In genomic region chr16:16565786-16566185, GRCm38 (mm10) we compare ENCODE assay signal across 21 mouse cellular contexts. TPM values are rescaled to one million over a fixed set of nuclear protein-coding genes. Genes with fewer than 3 reads are reported as not detected.
DNase-seq lines count a peak whose midpoint lies in the region; ATAC-seq and TF ChIP-seq lines count a peak whose summit lies in the region.
"Had no signal": no experiment of that assay in that cellular context is flagged by ENCODE, and none has a peak within 500 bp of the region (broad histone marks: within the 10 kb centered on the region; RNA-seq: fewer than 3 reads in every experiment).

No protein-coding gene starts in this region.

- ATAC-seq in intestine, embryonic 15.5 days = peak; percentile 23; the same call in 1 of the 2 replicates
- ATAC-seq in forebrain, embryonic 12.5 days (ENCODE audit: low FRiP score) = no peak

- no peaks in the 10 kb centered on the region for H3K36me3 ChIP-seq in intestine, embryonic 15.5 days
- no peaks in the 10 kb centered on the region for H3K36me3 ChIP-seq in forebrain, embryonic 12.5 days (replicated peaks)
- H3K36me3 ChIP-seq: embryonic facial prominence, embryonic 12.5 days; heart, embryonic 10.5 days; limb, embryonic 13.5 days; neural tube, embryonic 15.5 days had no signal

- no peak for DNase-seq in gastrocnemius, adult 2 months
- no peak for DNase-seq in gastrocnemius, postnatal 25 days
- peak; percentile 38 to 56 for DNase-seq in kidney, postnatal 4 days
- DNase-seq in kidney, postnatal 25 days = no peak
- DNase-seq in heart, postnatal 36 days = no peak
- DNase-seq: cerebellum, adult 11-12 months; cerebellum, postnatal 14 days; layer of hippocampus, adult 9-11 months; lung, embryonic 14.5 days; lung, postnatal 4 days; right cerebral cortex, adult 18-20 months; thymus, adult 18-20 months; thymus, postnatal 36 days had no signal

- no peak for TF ChIP-seq CTCF in gastrocnemius, adult 2 months (IDR thresholded peaks at IDR 0.05)

- no peaks in the 10 kb centered on the region for H3K27me3 ChIP-seq in intestine, embryonic 15.5 days (replicated peaks)
- no peaks in the 10 kb centered on the region for H3K27me3 ChIP-seq in forebrain, embryonic 12.5 days
- H3K27me3 ChIP-seq: embryonic facial prominence, embryonic 12.5 days; limb, embryonic 13.5 days; neural tube, embryonic 15.5 days had no signal

- H3K9me3 ChIP-seq in intestine, embryonic 15.5 days = no peaks in the 10 kb centered on the region
- no peaks in the 10 kb centered on the region for H3K9me3 ChIP-seq in forebrain, embryonic 12.5 days
- H3K9me3 ChIP-seq: embryonic facial prominence, embryonic 12.5 days; heart, embryonic 10.5 days; limb, embryonic 13.5 days; neural tube, embryonic 15.5 days had no signal

- no peak overlapping the region for H3K9ac ChIP-seq in intestine, embryonic 15.5 days
- H3K9ac ChIP-seq in forebrain, embryonic 12.5 days = no peak overlapping the region
- H3K9ac ChIP-seq: embryonic facial prominence, embryonic 12.5 days; limb, embryonic 13.5 days; liver, embryonic 14.5 days; lung, embryonic 14.5 days; neural tube, embryonic 15.5 days had no signal

- no peak overlapping the region for H3K4me2 ChIP-seq in intestine, embryonic 15.5 days (replicated peaks)
- no peak overlapping the region for H3K4me2 ChIP-seq in forebrain, embryonic 12.5 days
- H3K4me2 ChIP-seq: embryonic facial prominence, embryonic 12.5 days; limb, embryonic 13.5 days; lung, embryonic 14.5 days; midbrain, embryonic 11.5 days; neural tube, embryonic 15.5 days had no signal

- intact Hi-C loops in gastrocnemius, adult 2 months (cut with DNase I) = no loop called here
- intact Hi-C loops in heart, postnatal 36 days (cut with DNase I) = no loop called here

- no peak overlapping the region for H3K4me3 ChIP-seq in gastrocnemius, adult 2 months
- no peak overlapping the region for H3K4me3 ChIP-seq in intestine, embryonic 15.5 days (replicated peaks)
- H3K4me3 ChIP-seq in forebrain, embryonic 12.5 days (replicated peaks) = no peak overlapping the region
- H3K4me3 ChIP-seq: embryonic facial prominence, embryonic 12.5 days; heart, embryonic 10.5 days; limb, embryonic 13.5 days; neural tube, embryonic 15.5 days had no signal

- H3K27ac ChIP-seq in gastrocnemius, adult 2 months = peak overlapping the region; percentile 16; the same call in 1 of the 2 replicates
- no peak overlapping the region for H3K27ac ChIP-seq in intestine, embryonic 15.5 days
- H3K27ac ChIP-seq in forebrain, embryonic 12.5 days = no peak overlapping the region
- H3K27ac ChIP-seq: embryonic facial prominence, embryonic 12.5 days; heart, embryonic 10.5 days; limb, embryonic 13.5 days; liver, embryonic 14.5 days; neural tube, embryonic 15.5 days had no signal

- no peaks in the 10 kb centered on the region for H3K4me1 ChIP-seq in intestine, embryonic 15.5 days (replicated peaks)
- H3K4me1 ChIP-seq in forebrain, embryonic 12.5 days = no peaks in the 10 kb centered on the region
- H3K4me1 ChIP-seq: embryonic facial prominence, embryonic 12.5 days; heart, embryonic 10.5 days; limb, embryonic 13.5 days; neural tube, embryonic 15.5 days had no signal

RNA-seq across cellular contexts. Expression of gene Fgd4, which starts 34.6 kb away (rescaled TPM):
- 10 to 100 TPM; 20.4 to 28.3 TPM for total RNA-seq in gastrocnemius, adult 2 months (2021)
- total RNA-seq in gastrocnemius, postnatal 25 days (2021) = 10 to 100 TPM; 10.1 to 20.2 TPM
- polyA plus RNA-seq in intestine, embryonic 15.5 days (2015; fragmentation: Nextera tagmentation; extraction: Ambion mirVana) = 14.2 and 15.0 TPM in 2 replicates
- total RNA-seq in heart, postnatal 36 days (2021) = 10 to 100 TPM; 42.6 to 52.5 TPM
- 27.2 and 27.8 TPM in 2 replicates for polyA plus RNA-seq in forebrain, embryonic 12.5 days (2016; fragmentation: Nextera tagmentation; extraction: Ambion mirVana)

Comparison
In these comparisons a context has a peak if more than half of its experiments do, and no peak if none do; other contexts are left out.
1. DNase-seq: peak in kidney, postnatal 4 days (2 of 2); none in gastrocnemius, adult 2 months (single experiment), gastrocnemius, postnatal 25 days (single experiment), kidney, postnatal 25 days (0 of 2) and heart, postnatal 36 days (0 of 2).